Mouse (Mus musculus) midbrain, embryonic 14.5 days (tissue): ENCODE results near the gene Pip5k1b. TPM values are rescaled to one million over a fixed set of nuclear protein-coding genes. Genes with fewer than 3 reads are reported as not detected.
A peak's percentile ranks its signal among the peaks of the same experiment; 100 is the strongest.

Experiments
- ATAC-seq: fragments of 200-750 bp; cut with Nextera tagmentation; 2 replicates; pipeline ENCODE4 v1.8.0; 2017; ENCODE audit warnings: moderate number of reproducible peaks, moderate library complexity; ENCODE audit not compliant: low FRiP score, low TSS enrichment
- DNase-seq: peaks from one replicate; pipeline ENCODE4 v3.0.0-alpha.2; 2015
- H3K27ac ChIP-seq: fragments of 300-500 bp; sonication (generic); replicated peaks from 2 replicates; pipeline ENCODE4 v1.5.1; 2014; ENCODE audit warnings: mild to moderate bottlenecking, low read depth, low read length, moderate library complexity
- H3K27me3 ChIP-seq: fragments of 300-500 bp; sonication (generic); 2 replicates; pipeline ENCODE4 v1.6.1; 2014; ENCODE audit warnings: low read length, control low read depth, mixed read lengths; ENCODE audit not compliant: control insufficient read depth, insufficient read depth
- H3K36me3 ChIP-seq: fragments of 300-500 bp; sonication (generic); 2 replicates; pipeline ENCODE4 v1.6.1; 2014; ENCODE audit warnings: low read length, control low read depth; ENCODE audit not compliant: control insufficient read depth, insufficient read depth
- H3K4me1 ChIP-seq: fragments of 300-500 bp; sonication (generic); 2 replicates; pipeline ENCODE4 v1.6.1; 2014; ENCODE audit warnings: mild to moderate bottlenecking, antibody characterized with exemption, low read length, control low read depth; ENCODE audit not compliant: control insufficient read depth, insufficient read depth
- H3K4me2 ChIP-seq: fragments of 300-500 bp; sonication (generic); 2 replicates; pipeline ENCODE4 v1.6.1; 2014; ENCODE audit warnings: mild to moderate bottlenecking, low read length, moderate library complexity
- H3K4me3 ChIP-seq: fragments of 300-500 bp; sonication (generic); replicated peaks from 2 replicates; pipeline ENCODE4 v1.5.1; 2014; ENCODE audit warnings: low read depth, low read length
- H3K9ac ChIP-seq: fragments of 300-500 bp; sonication (generic); replicated peaks from 2 replicates; pipeline ENCODE4 v1.6.1; 2014; ENCODE audit warnings: mild to moderate bottlenecking, low read length, moderate library complexity
- H3K9me3 ChIP-seq: fragments of 300-500 bp; sonication (generic); 2 replicates; pipeline ENCODE4 v1.6.1; 2016; ENCODE audit warnings: low read length, control low read depth, mixed read lengths; ENCODE audit not compliant: control insufficient read depth
- WGBS: fragments of 180-500 bp; shearing (Covaris S2); extraction: QIAGEN DNeasy Blood & Tissue Kit; methylation state at CpG from one replicate; pipeline ENCODE4 v1.1.7; 2014; 5-methylcytosine and 5-hydroxymethylcytosine counted together
- polyA plus RNA-seq: library from polyadenylated mRNA; unstranded; fragments of >200 nt; fragmentation: Nextera tagmentation; extraction: Ambion mirVana; gene quantifications from 2 replicates; pipeline ENCODE4 v1.2.1, GENCODE M21; 2014

The Pip5k1b gene
- polyA plus RNA-seq, 1 experiment from 2014 or later: 2.1 TPM

GRCm38 (mm10) chr19:24262736-24263135 is 292.9 kb downstream of the Pip5k1b start:
- 94% methylated on average over 14 of the region's 14 CpGs for WGBS
- DNase-seq (no peak), ATAC-seq (no peak)
- no peak overlapping the region for H3K4me3 ChIP-seq
- H3K27me3 ChIP-seq: no peaks in the 10 kb centered on the region
- H3K36me3 ChIP-seq: peaks cover 5% of the 10 kb centered on the region; the same call in 1 of the 2 replicates
- H3K9me3 ChIP-seq: no peaks in the 10 kb centered on the region
- H3K27ac ChIP-seq: no peak overlapping the region
- no peak overlapping the region for H3K4me2 ChIP-seq
- no peak overlapping the region for H3K9ac ChIP-seq
- 0 out of 2 replicates have a peak, but pooled peaks cover 3% of the 10 kb centered on the region for H3K4me1 ChIP-seq

- 68% methylated on average over 12 of the region's 12 CpGs for whole genome bisulfite sequencing
- DNase-seq (no peak), ATAC-seq (no peak)
- Histone ChIP-seq H3K27ac (no peak overlapping the region), H3K9ac (no peak overlapping the region), H3K27me3 (no peaks in the 10 kb centered on the region), H3K4me2 (no peak overlapping the region), H3K36me3 (peaks cover 5% of the 10 kb centered on the region; the same call in 1 of the 2 replicates), H3K4me1 (no peaks in the 10 kb centered on the region), H3K4me3 (no peak overlapping the region), H3K9me3 (no peaks in the 10 kb centered on the region)
Observed at GRCm38 (mm10) chr19:24259390-24260351, 296.0 kb downstream of the Pip5k1b start.

- Histone ChIP-seq H3K27me3 (no peaks in the 10 kb centered on the region), H3K36me3 (0 out of 2 replicates have a peak, but pooled peaks cover 5% of the 10 kb centered on the region), H3K9me3 (no peaks in the 10 kb centered on the region), H3K27ac (no peak overlapping the region), H3K4me3 (no peak overlapping the region), H3K9ac (no peak overlapping the region), H3K4me1 (no peaks in the 10 kb centered on the region), H3K4me2 (no peak overlapping the region)
- DNase-seq (no peak), ATAC-seq (no peak)
- WGBS: 75% methylated on average over 5 of the region's 5 CpGs
Observed at GRCm38 (mm10) chr19:24258368-24258767, 297.3 kb downstream of the Pip5k1b start.

DNA sequence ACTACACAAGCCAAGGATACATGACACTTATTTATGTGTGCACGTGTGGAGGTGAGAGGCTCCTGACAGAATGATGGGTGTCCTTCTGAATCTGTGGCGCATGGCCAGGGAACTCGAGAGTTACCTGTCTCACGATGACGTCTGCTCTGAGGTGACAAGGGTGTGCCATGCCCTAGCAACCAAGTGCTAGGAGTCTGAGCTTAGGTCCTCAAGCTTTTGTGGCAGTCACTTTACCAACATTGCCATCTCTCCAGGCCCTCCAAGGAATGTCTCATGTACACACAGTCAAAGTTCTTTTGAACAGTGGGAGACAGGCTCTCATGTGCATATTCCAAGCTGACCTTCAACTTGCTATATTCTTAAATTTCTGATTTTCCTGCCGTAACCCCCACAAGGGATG is 297.7 kb downstream of the Pip5k1b start:
- H3K36me3 ChIP-seq: 0 out of 2 replicates have a peak, but pooled peaks cover 5% of the 10 kb centered on the region
- H3K9ac ChIP-seq: no peak overlapping the region
- WGBS: 94% methylated on average over 6 of the region's 6 CpGs
- no peak overlapping the region for H3K27ac ChIP-seq
- H3K9me3 ChIP-seq: no peaks in the 10 kb centered on the region
- no peaks in the 10 kb centered on the region for H3K27me3 ChIP-seq
- no peak overlapping the region for H3K4me3 ChIP-seq
- no peaks in the 10 kb centered on the region for H3K4me1 ChIP-seq
- ATAC-seq (no peak), DNase-seq (no peak)
- no peak overlapping the region for H3K4me2 ChIP-seq

DNA sequence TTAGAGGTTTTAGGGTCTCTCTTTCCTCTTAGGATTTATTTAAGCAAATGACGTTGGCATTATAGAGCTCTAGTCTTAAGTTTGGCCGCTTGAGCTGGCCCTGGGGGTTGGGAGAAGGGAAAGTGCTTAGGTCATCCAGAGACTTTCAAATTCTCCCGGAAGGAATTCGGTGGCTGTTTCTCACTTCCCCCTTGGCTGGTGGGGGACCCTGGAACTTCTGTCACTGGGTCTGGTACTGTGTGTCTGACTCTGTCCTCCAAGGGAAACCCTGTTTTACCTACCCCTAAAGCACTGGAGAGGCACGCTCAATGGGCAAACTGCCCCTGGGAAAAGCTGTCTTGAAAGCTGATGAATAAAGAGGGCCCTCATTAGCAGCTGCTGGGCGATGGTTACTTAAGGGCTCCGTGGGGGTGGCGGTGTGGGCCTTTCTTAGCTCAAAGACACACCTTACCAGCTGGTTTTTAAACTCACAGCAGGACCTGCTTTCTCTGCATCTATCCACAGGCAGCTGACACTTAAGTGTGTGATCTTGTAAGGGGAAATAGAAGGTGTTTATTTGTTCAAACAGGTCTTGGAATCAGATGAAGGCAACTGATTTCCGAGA is 301.9 kb downstream of the Pip5k1b start:
- no peak overlapping the region for H3K9ac ChIP-seq
- peaks cover 4% of the 10 kb centered on the region; the same call in 1 of the 2 replicates for H3K4me1 ChIP-seq
- ATAC-seq: no peak
- no peak for DNase-seq
- no peak overlapping the region for H3K27ac ChIP-seq
- no peaks in the 10 kb centered on the region for H3K36me3 ChIP-seq
- no peak overlapping the region for H3K4me2 ChIP-seq
- H3K27me3 ChIP-seq: no peaks in the 10 kb centered on the region
- no peaks in the 10 kb centered on the region for H3K9me3 ChIP-seq
- no peak overlapping the region for H3K4me3 ChIP-seq
- 42% methylated on average over 9 of the region's 9 CpGs for WGBS

GRCm38 (mm10) chr19:24251869-24252268 is 303.8 kb downstream of the Pip5k1b start:
- Histone ChIP-seq H3K36me3 (no peaks in the 10 kb centered on the region), H3K9me3 (no peaks in the 10 kb centered on the region), H3K9ac (no peak overlapping the region), H3K4me1 (peaks cover 4% of the 10 kb centered on the region; the same call in 1 of the 2 replicates), H3K27ac (0 out of 2 replicates have a peak overlapping the region, but pooled peaks have one; percentile 28), H3K4me2 (no peak overlapping the region), H3K4me3 (no peak overlapping the region), H3K27me3 (no peaks in the 10 kb centered on the region)
- DNase-seq: peak; percentile 21
- 16% methylated on average over 6 of the region's 6 CpGs for WGBS
- no peak for ATAC-seq

Other genes with a start within 250 kb of the Pip5k1b start
- gene Fam122a, start 78.5 kb downstream of the Pip5k1b start, polyA plus RNA-seq: 55.6 and 61.2 TPM in 2 replicates
- 1.2 and 2.0 TPM in 2 replicates for gene Tmem252, start 118.1 kb upstream of the Pip5k1b start, polyA plus RNA-seq